Mouse (Mus musculus) limb, embryonic 14.5 days (tissue): ENCODE measurements at regions not wholly inside any gene's neighbourhood (a gene's known extent, or its start where the extent isn't known, plus 50 kb on each side); places are given as distances from the start of the nearest gene placed in this dataset.

ENCODE experiments used
- ATAC-seq: fragments of 200-750 bp; cut with Nextera tagmentation; 2 replicates; pipeline ENCODE4 v1.8.0; 2017; ENCODE audit warnings: low read depth, moderate number of reproducible peaks, moderate TSS enrichment; ENCODE audit not compliant: low FRiP score
- DNase-seq: peaks from one replicate; pipeline ENCODE4 v3.0.0-alpha.2; 2015; ENCODE audit warnings: low spot score
- H3K27ac ChIP-seq: fragments of 300-500 bp; sonication (generic); replicated peaks from 2 replicates; pipeline ENCODE4 v1.5.1; 2014; ENCODE audit warnings: low read depth, mild to moderate bottlenecking, low read length, moderate library complexity, mixed read lengths
- H3K27me3 ChIP-seq: fragments of 300-500 bp; sonication (generic); 2 replicates; pipeline ENCODE4 v1.6.1; 2014; ENCODE audit warnings: low read length, mixed read lengths; ENCODE audit not compliant: control insufficient read depth, insufficient read depth
- H3K36me3 ChIP-seq: fragments of 300-500 bp; sonication (generic); 2 replicates; pipeline ENCODE4 v1.6.1; 2014; ENCODE audit warnings: mild to moderate bottlenecking, low read length, moderate library complexity, mixed read lengths; ENCODE audit not compliant: control insufficient read depth, insufficient read depth
- H3K4me1 ChIP-seq: fragments of 300-500 bp; sonication (generic); 2 replicates; pipeline ENCODE4 v1.6.1; 2014; ENCODE audit warnings: antibody characterized with exemption, low read length, mixed read lengths; ENCODE audit not compliant: control insufficient read depth, insufficient read depth
- H3K4me2 ChIP-seq: fragments of 300-500 bp; sonication (generic); replicated peaks from 2 replicates; pipeline ENCODE4 v1.6.1; 2014; ENCODE audit warnings: low read depth, mild to moderate bottlenecking, low read length, moderate library complexity; ENCODE audit not compliant: severe bottlenecking
- H3K4me3 ChIP-seq: fragments of 300-500 bp; sonication (generic); replicated peaks from 2 replicates; pipeline ENCODE4 v1.5.1; 2014; ENCODE audit warnings: low read length
- H3K9ac ChIP-seq: fragments of 300-500 bp; sonication (generic); 2 replicates; pipeline ENCODE4 v1.6.1; 2014; ENCODE audit warnings: mild to moderate bottlenecking, low read depth, low read length, moderate library complexity; ENCODE audit not compliant: severe bottlenecking
- H3K9me3 ChIP-seq: fragments of 300-500 bp; sonication (generic); 2 replicates; pipeline ENCODE4 v1.6.1; 2016; ENCODE audit warnings: low read length; ENCODE audit not compliant: control insufficient read depth
- POLR2A ChIP-seq: fragments of 200-500 bp; IDR thresholded peaks from 2 replicates; pipeline ENCODE4 v1.8.0; 2012; ENCODE audit warnings: inconsistent platforms, mild to moderate bottlenecking, moderate library complexity, borderline replicate concordance; ENCODE audit not compliant: insufficient read depth, insufficient read length; ENCODE audit errors: extremely low read depth
- WGBS: fragments of 180-500 bp; shearing (Covaris S2); extraction: QIAGEN DNeasy Blood & Tissue Kit; methylation state at CpG from one replicate; pipeline ENCODE4 v1.1.7; 2014; 5-methylcytosine and 5-hydroxymethylcytosine counted together

DNA sequence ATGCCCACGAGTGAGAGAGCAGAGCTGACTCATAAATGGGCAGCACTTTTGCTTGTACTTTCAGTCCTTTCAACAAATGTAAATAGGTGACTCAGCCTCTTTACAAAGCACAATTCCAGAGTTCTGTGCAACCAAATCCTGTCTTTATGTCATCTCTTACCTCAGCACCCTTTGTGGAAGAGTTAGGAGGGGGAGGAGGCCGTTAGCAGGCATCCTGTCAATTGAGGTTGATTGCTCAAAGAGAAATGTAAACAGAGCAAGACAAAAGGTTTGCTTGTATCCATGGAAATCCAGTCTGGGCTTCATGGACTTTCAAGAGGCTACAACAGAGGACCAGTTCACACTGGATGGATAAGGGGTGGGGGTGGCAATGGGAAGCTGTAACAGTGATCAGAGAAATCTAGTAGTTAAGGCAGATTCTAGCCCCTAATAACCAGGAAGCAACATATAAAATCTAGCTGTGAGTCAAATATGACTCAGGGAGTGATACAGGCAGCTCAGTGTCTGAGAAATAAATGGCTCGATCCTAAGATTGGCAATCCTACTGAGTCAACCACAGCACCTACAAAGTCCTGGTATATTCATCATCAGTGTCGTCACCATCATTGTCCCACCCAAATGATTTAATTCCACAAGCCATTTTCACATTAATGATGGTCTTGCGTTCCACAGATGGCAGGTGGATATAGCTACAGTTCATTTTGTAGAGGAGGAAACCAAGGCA, 136.0 kb upstream of the Rorb start:
- no peaks in the 10 kb centered on the region for H3K27me3 ChIP-seq
- no peak overlapping the region for H3K4me2 ChIP-seq
- 67% methylated on average over 5 of the region's 5 CpGs for WGBS
- ATAC-seq, result no peak
- no peak overlapping the region for H3K4me3 ChIP-seq
- TF ChIP-seq POLR2A, result no peak
- no peak overlapping the region for H3K27ac ChIP-seq
- no peaks in the 10 kb centered on the region for H3K4me1 ChIP-seq
- H3K36me3 ChIP-seq, result no peaks in the 10 kb centered on the region
- DNase-seq, result no peak
- no peak overlapping the region for H3K9ac ChIP-seq
- H3K9me3 ChIP-seq, result no peaks in the 10 kb centered on the region

- H3K4me3 ChIP-seq, result no peak overlapping the region
- no peak for ATAC-seq
- H3K4me2 ChIP-seq, result no peak overlapping the region
- WGBS, result 82% methylated on average over 3 of the region's 3 CpGs
- no peak overlapping the region for H3K9ac ChIP-seq
- TF ChIP-seq POLR2A, result no peak
- 0 out of 2 replicates have a peak, but pooled peaks cover 2% of the 10 kb centered on the region for H3K4me1 ChIP-seq
- no peak for DNase-seq
- H3K27me3 ChIP-seq, result no peaks in the 10 kb centered on the region
- H3K27ac ChIP-seq, result no peak overlapping the region
- no peaks in the 10 kb centered on the region for H3K9me3 ChIP-seq
- no peaks in the 10 kb centered on the region for H3K36me3 ChIP-seq
Measured at GRCm38 (mm10) chr19:19229305-19229994, 118.5 kb upstream of the Rorb start.

- WGBS, result 79% methylated on average over 6 of the region's 6 CpGs
- DNase-seq (no peak), ATAC-seq (no peak)
- no peak overlapping the region for H3K4me2 ChIP-seq
- H3K4me3 ChIP-seq, result no peak overlapping the region
- H3K9me3 ChIP-seq, result no peaks in the 10 kb centered on the region
- no peaks in the 10 kb centered on the region for H3K4me1 ChIP-seq
- no peaks in the 10 kb centered on the region for H3K36me3 ChIP-seq
- no peaks in the 10 kb centered on the region for H3K27me3 ChIP-seq
- TF ChIP-seq POLR2A, result no peak
- H3K9ac ChIP-seq, result no peak overlapping the region
- H3K27ac ChIP-seq, result no peak overlapping the region
Measured at GRCm38 (mm10) chr19:19220826-19221225, 109.8 kb upstream of the Rorb start.

DNA sequence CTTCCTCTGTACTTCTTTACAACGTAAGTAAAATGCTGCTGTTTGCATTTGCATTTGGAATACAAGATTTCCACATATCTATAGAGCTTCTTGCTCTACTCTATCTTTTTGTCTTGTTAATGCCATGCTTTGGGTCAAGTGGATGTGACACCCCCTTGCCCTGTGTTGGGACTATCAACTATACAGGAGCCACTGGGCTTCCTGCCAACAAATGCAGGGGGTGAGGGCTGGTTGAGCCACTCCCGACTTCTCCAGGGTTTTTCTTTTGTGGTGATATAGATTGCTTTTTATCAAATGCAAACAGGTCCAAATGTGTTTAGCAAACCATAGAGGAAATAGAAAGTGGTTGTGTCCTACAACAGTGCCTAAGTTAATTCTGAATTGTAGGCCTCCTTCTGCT, 108.4 kb upstream of the Rorb start:
- 78% methylated on average over 2 of the region's 2 CpGs for WGBS
- H3K36me3 ChIP-seq, result no peaks in the 10 kb centered on the region
- no peak overlapping the region for H3K27ac ChIP-seq
- H3K4me2 ChIP-seq, result no peak overlapping the region
- H3K9ac ChIP-seq, result no peak overlapping the region
- DNase-seq, result no peak
- H3K27me3 ChIP-seq, result no peaks in the 10 kb centered on the region
- H3K4me1 ChIP-seq, result no peaks in the 10 kb centered on the region
- no peak for TF ChIP-seq POLR2A
- H3K9me3 ChIP-seq, result no peaks in the 10 kb centered on the region
- ATAC-seq, result no peak
- no peak overlapping the region for H3K4me3 ChIP-seq

DNA sequence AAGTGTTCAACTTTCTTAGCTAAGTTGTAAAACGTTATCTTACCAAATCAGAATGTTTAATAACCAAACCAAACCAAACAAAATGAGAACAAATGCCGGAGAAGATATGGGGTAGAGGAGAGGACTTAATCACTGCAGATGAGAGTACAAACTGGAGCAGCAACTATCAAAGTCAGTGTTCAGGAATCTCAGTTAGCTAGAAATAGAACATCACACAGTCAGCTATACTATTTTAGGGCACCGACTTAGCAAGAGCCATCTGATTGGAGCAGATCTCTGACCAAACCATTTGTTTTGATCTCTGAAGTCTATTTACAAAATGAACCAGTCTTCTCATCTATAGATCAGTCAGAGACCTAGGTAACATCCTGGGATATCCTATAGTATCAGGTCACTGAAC, 107.7 kb upstream of the Rorb start:
- no peak for ATAC-seq
- Histone ChIP-seq H3K36me3 (no peaks in the 10 kb centered on the region), H3K9ac (no peak overlapping the region), H3K27ac (no peak overlapping the region), H3K9me3 (no peaks in the 10 kb centered on the region), H3K4me2 (no peak overlapping the region), H3K27me3 (no peaks in the 10 kb centered on the region), H3K4me3 (no peak overlapping the region), H3K4me1 (no peaks in the 10 kb centered on the region)
- 80% methylated on average over 3 of the region's 3 CpGs for WGBS
- no peak for TF ChIP-seq POLR2A
- no peak for DNase-seq

GRCm38 (mm10) chr19:19199534-19199933, 88.5 kb upstream of the Rorb start:
- Histone ChIP-seq H3K36me3 (no peaks in the 10 kb centered on the region), H3K4me1 (no peaks in the 10 kb centered on the region), H3K27ac (no peak overlapping the region), H3K9me3 (no peaks in the 10 kb centered on the region), H3K4me3 (no peak overlapping the region), H3K27me3 (no peaks in the 10 kb centered on the region), H3K9ac (no peak overlapping the region), H3K4me2 (no peak overlapping the region)
- ATAC-seq (no peak), DNase-seq (no peak)
- TF ChIP-seq POLR2A, result no peak
- WGBS, result 69% methylated on average over 8 of the region's 8 CpGs
